Mouse (Mus musculus): ENCODE data around the gene Syndig1.

The Syndig1 gene

DNA sequence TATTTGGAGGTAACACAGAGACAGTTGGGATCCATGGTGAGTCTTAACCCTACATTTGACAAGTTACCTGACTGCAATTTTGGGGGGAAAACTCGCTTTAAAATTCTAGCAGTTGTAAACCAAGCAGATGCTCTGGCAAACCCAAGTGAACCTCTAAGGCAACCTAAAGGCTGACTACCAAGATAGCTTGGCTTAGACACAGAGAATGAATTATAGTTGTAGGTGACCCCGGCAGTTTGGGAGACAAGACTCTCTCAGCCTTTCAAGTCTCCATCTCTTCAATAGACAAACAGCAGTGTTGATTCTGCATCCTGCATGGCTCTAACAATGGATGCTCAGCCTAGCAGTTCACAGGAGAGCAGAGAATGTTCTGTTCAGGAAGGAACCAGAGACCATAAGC is at the start of gene Syndig1:
TSS of gene Syndig1 (plus strand) at position 301 of the 400 bp plus-strand sequence.
- no peak for DNase-seq (ENCODE audit: low read depth, low spot score)

GRCm38 (mm10) chr2:149798613-149799012 is 30.4 kb upstream of the Syndig1 start:
- peak; percentile 77 for DNase-seq (ENCODE audit: low read depth, low spot score)

- DNase-seq (ENCODE audit: low read depth, low spot score) = no peak
Observed at GRCm38 (mm10) chr2:149804599-149805140, 24.3 kb upstream of the Syndig1 start.

DNA sequence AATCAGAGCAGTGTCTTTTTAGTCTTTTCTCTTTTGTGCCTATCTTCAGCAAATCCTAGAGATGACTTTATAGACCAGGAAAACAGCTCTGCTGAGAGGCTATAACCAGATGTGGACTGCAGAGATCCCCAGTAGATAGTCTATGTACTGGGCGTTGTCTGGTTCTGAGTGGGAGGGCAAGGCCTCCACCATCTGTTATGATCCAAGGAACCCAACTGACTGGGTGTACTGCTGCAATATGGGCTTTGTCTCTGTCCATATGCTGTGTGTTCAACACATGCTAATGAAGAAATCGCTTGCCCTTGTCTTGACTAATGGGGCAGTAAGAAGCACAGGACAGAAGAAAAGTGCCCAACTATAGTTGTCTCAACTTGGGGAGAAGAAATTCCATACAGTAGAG is 23.8 kb upstream of the Syndig1 start:
- no peak for DNase-seq (ENCODE audit: low read depth, low spot score)

DNA sequence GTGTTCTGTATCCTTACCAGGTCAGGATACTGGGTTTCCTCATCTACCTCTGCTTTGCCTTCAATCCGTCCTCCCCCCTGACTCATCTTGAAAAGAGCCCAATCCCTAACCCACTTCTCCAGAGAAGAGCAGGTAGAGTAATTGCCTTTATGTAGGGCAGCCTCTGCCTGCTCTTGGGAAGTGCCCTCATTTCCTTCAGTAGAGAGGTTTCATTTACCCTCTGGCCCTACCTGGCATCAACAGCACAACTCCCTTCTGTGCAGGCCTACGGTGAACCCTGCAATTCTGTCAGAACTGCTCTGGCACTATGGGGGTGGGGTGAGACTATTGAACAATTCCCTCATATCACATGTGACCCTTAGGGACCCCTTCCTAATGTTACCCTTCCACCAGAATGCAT is 16.1 kb upstream of the Syndig1 start:
- no peak for DNase-seq (ENCODE audit: low read depth, low spot score)

GRCm38 (mm10) chr2:149818395-149818794 is 10.6 kb upstream of the Syndig1 start:
- DNase-seq (ENCODE audit: low read depth, low spot score) = no peak

GRCm38 (mm10) chr2:149819751-149820150 is 9.3 kb upstream of the Syndig1 start:
- no peak for DNase-seq (ENCODE audit: low read depth, low spot score)

- peak; percentile 50 for DNase-seq (ENCODE audit: low read depth, low spot score)
Observed at GRCm38 (mm10) chr2:149820201-149820600, 8.8 kb upstream of the Syndig1 start.

DNA sequence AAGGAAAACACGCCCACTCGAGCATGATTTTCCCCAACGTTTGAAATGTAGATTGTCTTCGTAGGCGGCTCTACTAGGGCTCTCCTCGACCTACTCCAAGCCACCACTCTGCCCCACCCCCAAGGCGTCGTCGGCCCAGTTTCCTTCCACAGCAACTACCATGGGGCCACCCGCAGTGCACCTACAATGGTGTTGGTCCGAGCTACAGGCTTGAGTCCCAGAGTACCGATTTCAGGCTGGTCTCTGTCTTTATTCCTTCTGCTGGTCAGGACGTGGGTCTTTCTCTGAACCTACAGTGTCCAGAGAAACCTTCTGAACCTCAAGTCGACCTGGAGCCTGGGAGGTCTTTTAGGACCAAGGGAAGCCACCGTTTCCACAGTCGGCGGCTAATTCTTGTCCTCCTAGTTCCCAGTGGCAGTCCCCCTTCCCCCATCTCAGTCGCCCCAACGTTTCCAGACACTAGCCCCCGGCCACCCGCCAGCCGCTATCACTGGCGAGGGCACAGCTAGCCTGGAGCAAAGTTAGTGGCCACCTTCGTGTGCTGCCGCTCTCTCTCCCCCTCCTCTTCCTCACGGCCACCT is 1.0 kb downstream of the Syndig1 start:
- DNase-seq (ENCODE audit: low read depth, low spot score) = peak; percentile 89

DNA sequence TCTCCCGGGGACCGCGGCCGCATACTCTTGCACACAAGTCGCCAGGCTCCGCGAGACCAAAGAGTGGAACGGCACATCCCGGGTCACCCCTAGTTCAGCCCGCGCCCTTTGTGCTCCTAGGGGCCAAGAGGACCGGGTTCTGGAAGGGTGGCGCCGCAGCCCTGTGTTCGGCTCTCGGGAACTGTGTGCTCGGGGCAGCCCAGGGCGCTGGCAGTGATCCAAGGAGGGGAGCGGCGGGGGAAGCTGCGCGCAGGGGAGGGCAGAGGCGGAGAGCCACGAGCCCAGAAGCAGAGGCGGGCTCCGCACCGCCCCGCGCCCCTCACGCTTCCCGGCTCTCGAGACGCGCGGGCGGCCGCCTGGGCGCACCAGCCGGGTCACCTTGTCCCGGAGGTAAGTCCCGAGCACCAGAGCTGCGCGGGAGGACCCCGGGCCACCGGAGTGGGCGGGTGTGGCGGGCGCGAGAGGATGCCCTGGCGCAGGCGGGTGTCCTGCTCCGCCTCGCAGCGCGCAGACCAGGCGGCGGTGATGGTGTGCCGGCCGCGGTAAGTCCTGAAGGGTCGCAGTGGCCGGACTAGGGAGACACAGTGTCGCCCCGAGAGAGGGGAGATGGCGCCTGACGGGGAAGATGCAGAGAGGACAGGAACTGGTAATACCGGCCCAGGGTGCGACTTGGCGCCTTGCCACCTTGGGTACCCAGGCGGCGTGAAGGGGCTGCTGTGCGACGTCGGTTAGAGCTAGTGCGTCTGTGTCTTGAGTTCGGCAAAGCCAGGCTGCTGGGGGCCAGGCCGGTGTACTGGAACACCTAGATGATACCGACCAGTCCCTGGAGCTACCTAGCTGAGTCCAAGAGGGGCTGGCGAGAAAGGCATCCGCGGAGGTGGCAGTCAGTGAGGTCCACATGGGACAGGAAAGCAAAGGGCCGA is 1.8 kb downstream of the Syndig1 start, which contains the start of gene C530025M09Rik:
TSS of gene C530025M09Rik (minus strand) at position 678 of the 923 bp plus-strand sequence.
- DNase-seq (ENCODE audit: low read depth, low spot score) = peak; percentile 86

DNA sequence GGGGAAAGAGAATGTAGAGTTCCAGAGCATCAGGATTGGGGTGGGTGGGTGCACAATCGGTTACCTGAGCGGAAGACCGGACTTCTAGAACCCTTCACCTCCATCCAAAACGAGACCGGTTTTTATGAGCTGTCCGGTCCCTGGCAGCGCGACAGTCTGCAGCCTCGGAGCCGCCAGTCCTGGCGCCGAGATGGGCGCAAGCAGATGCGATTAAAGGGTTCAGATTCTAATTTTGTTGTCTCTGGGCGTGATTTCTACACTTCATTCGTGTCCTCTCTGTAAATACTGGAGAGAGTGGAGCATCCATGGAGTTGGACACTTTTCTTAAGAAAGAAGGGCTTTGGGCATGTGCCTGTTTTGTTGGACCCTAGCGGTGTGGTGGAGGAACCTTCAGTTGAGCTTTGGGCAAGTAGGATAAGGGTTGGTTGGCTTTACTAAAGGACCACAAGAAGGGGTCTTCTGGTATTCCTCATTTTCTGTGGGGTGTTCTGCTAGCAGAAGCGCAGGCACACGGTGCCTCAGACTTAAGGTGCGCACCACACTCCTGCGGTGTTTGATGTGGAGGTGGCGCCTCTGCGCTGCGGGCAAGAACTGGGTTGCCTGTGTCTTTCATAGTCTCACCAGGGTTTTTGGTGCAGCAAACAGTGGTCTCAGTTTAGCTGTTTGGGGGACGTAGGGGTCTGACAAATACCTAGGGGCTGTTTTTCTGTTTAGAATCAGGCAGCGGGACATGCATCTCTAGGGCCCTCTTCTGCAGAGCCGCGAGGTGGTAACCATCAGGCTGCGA is 2.6 kb downstream of the Syndig1 start:
- peak; percentile 51 for DNase-seq (ENCODE audit: low read depth, low spot score)

DNA sequence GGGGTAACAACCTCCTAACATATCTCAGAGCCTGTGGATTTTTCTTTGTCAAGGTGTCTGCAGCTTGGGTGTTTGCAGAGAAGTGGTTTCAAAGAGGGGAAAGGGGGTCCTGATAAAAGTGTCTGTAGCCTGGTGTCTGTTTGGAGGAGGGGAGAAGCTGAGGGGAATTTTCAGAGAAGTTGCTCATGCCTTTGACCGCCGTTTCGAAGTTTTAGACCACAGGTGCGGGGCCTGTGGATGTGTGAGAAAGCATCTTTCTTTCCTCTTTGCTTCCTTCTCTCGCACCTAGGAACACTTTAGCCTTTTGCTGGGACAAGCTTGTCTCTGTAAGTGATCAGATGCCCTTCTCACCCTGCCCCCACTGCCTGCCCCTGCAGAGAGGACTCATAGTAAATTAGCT is 3.3 kb downstream of the Syndig1 start:
- DNase-seq (ENCODE audit: low read depth, low spot score) = no peak

GRCm38 (mm10) chr2:149835091-149835490 is 6.1 kb downstream of the Syndig1 start:
- peak; percentile 64 for DNase-seq (ENCODE audit: low read depth, low spot score)

- DNase-seq (ENCODE audit: low read depth, low spot score) = no peak
Observed at GRCm38 (mm10) chr2:149836471-149837135, 7.6 kb downstream of the Syndig1 start.

- DNase-seq (ENCODE audit: low read depth, low spot score) = no peak
Observed at GRCm38 (mm10) chr2:149839666-149840065, 10.7 kb downstream of the Syndig1 start.

GRCm38 (mm10) chr2:149844575-149844974 is 15.6 kb downstream of the Syndig1 start:
- DNase-seq (ENCODE audit: low read depth, low spot score) = no peak

- no peak for DNase-seq (ENCODE audit: low read depth, low spot score)
Observed at GRCm38 (mm10) chr2:149848778-149849177, 19.8 kb downstream of the Syndig1 start.

GRCm38 (mm10) chr2:149861002-149861401 is 32.0 kb downstream of the Syndig1 start:
- DNase-seq (ENCODE audit: low read depth, low spot score) = no peak

DNA sequence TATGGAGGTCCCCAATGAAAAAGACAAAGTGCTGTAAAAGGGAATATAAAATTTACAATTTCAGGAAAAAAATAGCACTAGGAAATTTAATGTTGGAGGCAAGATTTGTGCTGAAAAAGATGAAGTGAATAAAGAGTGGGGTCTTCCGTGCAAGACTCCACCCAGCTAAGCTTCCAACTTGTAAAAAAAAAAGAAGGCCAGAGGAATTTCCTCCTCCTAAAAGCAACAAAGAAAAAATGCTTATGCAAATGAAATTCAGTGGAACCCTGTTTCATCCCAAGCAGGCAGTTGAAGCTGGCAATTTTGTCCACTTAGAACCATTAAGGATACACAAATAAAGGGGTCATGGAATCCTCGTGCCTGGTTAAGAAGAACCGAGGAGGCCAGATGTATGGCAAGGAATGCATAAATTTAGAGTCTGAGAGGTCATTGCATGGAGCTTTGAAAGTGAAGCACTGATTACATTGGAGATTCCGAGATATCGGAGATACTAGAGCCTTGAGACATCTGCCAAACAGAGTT is 37.0 kb downstream of the Syndig1 start:
- DNase-seq (ENCODE audit: low read depth, low spot score) = peak; percentile 77

GRCm38 (mm10) chr2:149870496-149870895 is 41.5 kb downstream of the Syndig1 start:
- DNase-seq (ENCODE audit: low read depth, low spot score) = no peak

DNA sequence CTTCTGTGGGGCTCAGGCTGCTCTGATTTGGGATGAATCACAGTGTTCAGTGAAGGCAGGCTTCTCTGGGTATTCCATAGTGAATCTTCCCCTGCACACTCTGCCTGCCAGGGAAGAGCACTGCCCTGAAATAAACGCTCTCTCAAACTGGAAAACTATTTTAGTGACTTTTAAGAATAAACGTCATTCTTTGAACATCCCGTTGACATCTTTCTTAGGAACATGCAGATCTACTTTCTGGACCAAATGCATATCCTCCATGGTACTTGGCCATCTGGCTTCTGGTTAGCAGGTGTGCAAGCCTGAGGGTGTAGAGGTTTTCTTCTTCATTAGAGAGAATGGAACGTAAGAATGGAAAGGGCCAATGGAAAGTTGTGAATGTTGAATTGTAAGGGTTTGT is 43.5 kb downstream of the Syndig1 start:
- no peak for DNase-seq (ENCODE audit: low read depth, low spot score)
